Mouse (Mus musculus) olfactory bulb, adult 2 months (tissue): ENCODE measurements around the gene Fndc1. TPM values are rescaled to one million over a fixed set of nuclear protein-coding genes. Genes with fewer than 3 reads are reported as not detected.

Source experiments
- H3K27ac ChIP-seq: fragments of 200-500 bp; 2 replicates; pipeline ENCODE4 v1.5.1; 2012; ENCODE audit warnings: low read depth, low read length; ENCODE audit not compliant: insufficient read depth
- H3K4me1 ChIP-seq: fragments of 200-500 bp; 2 replicates; pipeline ENCODE4 v1.6.1; 2012; ENCODE audit warnings: low read length; ENCODE audit not compliant: control insufficient read depth, insufficient read depth
- H3K4me3 ChIP-seq: fragments of 200-500 bp; 2 replicates; pipeline ENCODE4 v1.5.1; 2012; ENCODE audit warnings: mild to moderate bottlenecking, low read depth, low read length, moderate library complexity; ENCODE audit not compliant: insufficient read depth
- CTCF ChIP-seq: fragments of 200-500 bp; IDR thresholded peaks from 2 replicates; pipeline ENCODE4 v1.5.1; 2012; ENCODE audit warnings: low read depth, mild to moderate bottlenecking, low read length, moderate library complexity; ENCODE audit not compliant: insufficient read depth
- POLR2A ChIP-seq: fragments of 200-500 bp; IDR thresholded peaks from 2 replicates; pipeline ENCODE4 v1.6.1; 2012; ENCODE audit warnings: mild to moderate bottlenecking, low read depth, low read length, moderate library complexity; ENCODE audit not compliant: insufficient read depth
- WGBS: fragments of 180-500 bp; shearing (Covaris S2); methylation state at CpG from one replicate; pipeline ENCODE4 v1.1.7; 2018; 5-methylcytosine and 5-hydroxymethylcytosine counted together
- polyA plus RNA-seq: library from polyadenylated mRNA; stranded (reverse); fragments of >200 nt; gene quantifications from 2 replicates; pipeline ENCODE4 v1.2.4, GENCODE M21; 2012; ENCODE audit warnings: low replicate concordance; ENCODE audit not compliant: missing spikeins, insufficient read depth, insufficient read length

The Fndc1 gene
- polyA plus RNA-seq, 1 experiment = not detected

- TF ChIP-seq CTCF = no peak
- TF ChIP-seq POLR2A = no peak
- 52% methylated on average over 3 of the region's 3 CpGs for WGBS
- Histone ChIP-seq H3K4me3 (no peak overlapping the region), H3K27ac (no peak overlapping the region), H3K4me1 (no peaks in the 10 kb centered on the region)
These were observed 80.3 kb downstream of the Fndc1 start for GRCm38 (mm10) chr17:7746841-7747240.

GRCm38 (mm10) chr17:7744976-7745375, 82.1 kb downstream of the Fndc1 start:
- H3K27ac ChIP-seq = no peak overlapping the region
- TF ChIP-seq CTCF (no peak), POLR2A (no peak)
- H3K4me1 ChIP-seq = no peaks in the 10 kb centered on the region
- WGBS = 86% methylated on average over 4 of the region's 4 CpGs
- H3K4me3 ChIP-seq = no peak overlapping the region

- TF ChIP-seq CTCF = no peak
- no peak for TF ChIP-seq POLR2A
- H3K4me3 ChIP-seq = no peak overlapping the region
- no peaks in the 10 kb centered on the region for H3K4me1 ChIP-seq
- 38% methylated on average over 2 of the region's 2 CpGs for WGBS
- H3K27ac ChIP-seq = no peak overlapping the region
These were observed 86.1 kb downstream of the Fndc1 start for GRCm38 (mm10) chr17:7740988-7741387.

GRCm38 (mm10) chr17:7722991-7723390, 104.1 kb downstream of the Fndc1 start:
- Histone ChIP-seq H3K4me1 (no peaks in the 10 kb centered on the region), H3K4me3 (no peak overlapping the region), H3K27ac (no peak overlapping the region)
- 63% methylated on average over 4 of the region's 4 CpGs for WGBS
- TF ChIP-seq POLR2A (no peak), CTCF (no peak)

GRCm38 (mm10) chr17:7718886-7719285, 108.2 kb downstream of the Fndc1 start:
- TF ChIP-seq CTCF (no peak), POLR2A (no peak)
- WGBS = 30% methylated on average over 1 of the region's 1 CpGs
- H3K4me1 ChIP-seq = no peaks in the 10 kb centered on the region
- no peak overlapping the region for H3K4me3 ChIP-seq
- H3K27ac ChIP-seq = no peak overlapping the region

- 74% methylated on average over 6 of the region's 6 CpGs for WGBS
- no peaks in the 10 kb centered on the region for H3K4me1 ChIP-seq
- H3K27ac ChIP-seq = no peak overlapping the region
- no peak overlapping the region for H3K4me3 ChIP-seq
- TF ChIP-seq POLR2A (no peak), CTCF (no peak)
These were observed 109.2 kb downstream of the Fndc1 start for GRCm38 (mm10) chr17:7717945-7718344.

- no peak overlapping the region for H3K4me3 ChIP-seq
- TF ChIP-seq POLR2A = no peak
- H3K4me1 ChIP-seq = no peaks in the 10 kb centered on the region
- H3K27ac ChIP-seq = no peak overlapping the region
- WGBS = 71% methylated on average over 2 of the region's 2 CpGs
These were observed 114.1 kb downstream of the Fndc1 start for GRCm38 (mm10) chr17:7713020-7713419.

- 83% methylated on average over 4 of the region's 4 CpGs for WGBS
- Histone ChIP-seq H3K4me3 (no peak overlapping the region), H3K27ac (no peak overlapping the region), H3K4me1 (no peaks in the 10 kb centered on the region)
- TF ChIP-seq POLR2A (no peak), CTCF (no peak)
These were observed 120.0 kb downstream of the Fndc1 start for GRCm38 (mm10) chr17:7707073-7707472.

- 82% methylated on average over 4 of the region's 4 CpGs for WGBS
- no peaks in the 10 kb centered on the region for H3K4me1 ChIP-seq
- H3K4me3 ChIP-seq = no peak overlapping the region
- TF ChIP-seq POLR2A = no peak
- TF ChIP-seq CTCF = no peak
- no peak overlapping the region for H3K27ac ChIP-seq
These were observed 136.8 kb downstream of the Fndc1 start for GRCm38 (mm10) chr17:7690271-7690670.

Other genes starting within 250 kb of the Fndc1 start
- gene Tagap, start 98.7 kb upstream of the Fndc1 start, polyA plus RNA-seq = not detected in 2 replicates
- gene Rsph3a, start 118.3 kb upstream of the Fndc1 start, polyA plus RNA-seq = not detected in 2 replicates